Mouse (Mus musculus): ENCODE measurements around the gene Olfr318. TPM values are rescaled to one million over a fixed set of nuclear protein-coding genes. Genes with fewer than 3 reads are reported as not detected.

Olfr318 gene
- under 1 TPM; 0.07 to 0.40 TPM for polyA plus RNA-seq (2017; shearing (Covaris generic))

DNA sequence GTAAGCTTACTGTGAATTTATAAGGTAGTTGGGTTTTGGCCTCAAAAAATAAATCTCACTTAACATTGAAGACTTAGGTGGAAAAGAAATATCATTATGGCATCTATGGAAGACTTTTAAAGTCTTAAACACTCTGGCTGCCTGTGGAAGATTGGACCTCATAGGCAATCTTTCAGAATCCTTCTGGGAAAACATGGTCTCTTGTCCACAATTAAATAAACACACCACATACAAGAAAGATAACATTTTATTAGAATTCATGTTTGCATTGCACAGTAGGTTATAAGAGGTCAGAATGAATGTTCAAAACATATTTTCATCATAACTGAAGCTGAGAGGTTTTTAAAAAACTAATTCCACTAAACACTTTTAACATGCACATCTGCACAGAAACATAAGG lies at the start of gene Olfr318:
Olfr318 (minus strand) TSS at position 101 of the 400 bp plus-strand sequence.

DNA sequence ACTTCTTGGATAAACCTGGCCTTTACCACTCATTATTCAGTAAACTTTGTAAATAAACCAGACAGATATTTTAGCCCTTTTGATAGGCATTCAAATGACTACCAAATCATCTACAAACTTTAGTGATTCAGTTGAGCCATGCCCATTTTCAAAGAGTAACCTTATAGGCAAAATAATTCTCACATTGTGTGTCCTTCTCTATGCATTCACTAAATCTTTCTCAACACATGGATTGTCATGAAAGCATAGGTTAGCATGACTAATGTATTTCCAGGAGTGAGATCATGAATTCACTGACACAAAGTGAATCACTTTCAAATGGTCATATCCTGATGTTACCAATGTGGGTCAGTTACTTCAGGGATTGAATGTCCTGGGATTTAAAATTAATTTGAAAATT lies 49.1 kb upstream of the Olfr318 start, which contains the start of gene Olfr315:
Olfr315 (plus strand) TSS at position 301 of the 400 bp plus-strand sequence.

DNA sequence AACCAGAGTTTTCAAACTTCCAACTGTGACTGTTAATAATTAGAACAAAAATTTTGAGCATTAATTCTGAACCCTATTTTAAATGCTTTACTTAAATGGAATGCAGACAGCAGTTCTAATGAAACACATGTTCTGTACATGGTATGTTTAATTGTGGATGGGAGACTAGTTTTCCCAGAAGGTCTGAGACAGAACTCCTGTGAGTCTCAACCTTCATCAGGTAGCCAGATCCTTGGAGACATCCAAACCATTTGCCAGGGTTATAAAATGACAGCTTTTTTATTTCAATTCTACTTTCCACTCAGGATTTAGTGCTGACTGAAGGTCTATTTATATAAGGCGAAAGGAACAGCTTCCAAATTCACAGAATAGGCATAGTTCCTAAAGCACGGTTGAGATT lies 28.6 kb upstream of the Olfr318 start, which contains the start of gene Olfr316:
Olfr316 (plus strand) TSS at position 301 of the 400 bp plus-strand sequence.

DNA sequence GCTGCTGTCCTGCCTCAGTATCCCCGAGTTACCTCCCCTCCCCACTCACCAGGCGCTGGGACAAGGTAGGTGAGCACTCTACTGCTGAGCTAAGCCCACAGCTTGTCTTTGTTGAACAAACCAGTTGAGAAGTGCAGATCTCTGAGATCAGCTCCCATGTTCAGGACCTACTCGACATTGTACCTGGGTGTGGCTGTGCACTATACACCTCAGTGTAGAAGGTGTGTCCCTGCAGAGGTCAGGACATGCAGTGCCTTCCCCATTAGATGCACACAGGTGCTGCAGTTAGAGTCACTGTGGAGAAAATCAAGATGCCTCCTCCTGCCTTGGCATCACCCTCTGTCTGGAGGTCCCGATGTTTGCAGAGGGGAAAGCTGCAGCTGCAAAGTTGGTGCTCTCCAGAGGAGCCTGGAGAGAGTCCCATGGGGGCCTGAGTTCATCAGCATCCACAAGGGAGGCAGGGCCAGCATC lies 15.0 kb upstream of the Olfr318 start, which contains the start of gene Olfr317:
Olfr317 (minus strand) TSS at position 421 of the 471 bp plus-strand sequence.

DNA sequence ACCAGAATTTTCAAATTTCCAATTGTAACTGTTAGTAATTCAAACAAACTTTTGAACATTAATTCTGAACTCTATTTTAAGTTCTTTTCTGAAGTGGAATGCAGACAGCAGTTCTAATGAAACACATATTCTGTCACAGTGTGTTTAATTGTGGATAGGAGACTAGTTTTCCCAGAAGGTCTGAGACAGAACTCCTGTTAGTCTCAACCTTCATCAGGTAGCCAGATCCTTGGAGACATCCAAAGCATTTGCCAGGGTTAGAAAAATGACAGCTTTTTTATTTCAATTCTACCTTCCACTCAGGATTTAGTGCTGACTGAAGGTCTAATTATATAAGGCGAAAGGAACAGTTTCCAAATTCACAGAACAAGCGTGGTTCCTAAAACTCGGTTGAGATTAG lies 25.0 kb downstream of the Olfr318 start, which contains the start of gene Olfr319:
Olfr319 (plus strand) TSS at position 301 of the 400 bp plus-strand sequence.

DNA sequence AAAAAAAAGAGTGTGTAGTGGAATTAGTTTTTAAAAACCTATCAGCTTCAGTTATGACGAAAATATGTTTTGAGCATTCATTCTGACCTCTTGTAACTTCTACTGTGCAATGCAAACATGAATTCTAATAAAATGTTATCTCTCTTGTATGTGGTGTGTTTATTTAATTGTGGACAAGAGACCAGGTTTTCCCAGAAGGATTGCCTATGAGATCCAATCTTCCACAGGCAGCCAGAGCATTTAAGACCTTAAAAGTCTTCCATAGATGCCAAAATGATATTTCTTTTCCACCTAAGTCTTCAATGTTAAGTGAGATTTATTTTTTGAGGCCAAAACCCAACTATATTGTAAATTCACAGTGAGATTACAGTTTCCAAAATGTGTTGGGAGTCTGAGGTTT lies 43.0 kb downstream of the Olfr318 start, which contains the start of gene Olfr320:
Olfr320 (plus strand) TSS at position 301 of the 400 bp plus-strand sequence.

Other genes with a start within 250 kb of the Olfr318 start
- gene Olfr332, start 231.5 kb downstream of the Olfr318 start, polyA plus RNA-seq (2017; shearing (Covaris generic)) = under 1 TPM in 1 of 2 experiments, not detected in 1; 0.72 TPM
- under 1 TPM in 1 of 2 experiments, not detected in 1; 0.67 TPM for gene Olfr331, start 221.4 kb downstream of the Olfr318 start, polyA plus RNA-seq (2017; shearing (Covaris generic))
- 1 to 10 TPM in 1 of 2 experiments, not detected in 1; 3.3 TPM for gene Olfr330, start 189.2 kb downstream of the Olfr318 start, polyA plus RNA-seq (2017; shearing (Covaris generic))
- gene Olfr329-ps, start 177.6 kb downstream of the Olfr318 start, polyA plus RNA-seq (2017; shearing (Covaris generic)) = not detected
- gene Olfr328, start 168.4 kb downstream of the Olfr318 start, polyA plus RNA-seq (2017; shearing (Covaris generic)) = 1 to 10 TPM in 1 of 2 experiments, not detected in 1; 1.3 TPM
- under 1 TPM; 0.24 to 0.29 TPM for gene Olfr224, start 153.5 kb downstream of the Olfr318 start, polyA plus RNA-seq (2017; shearing (Covaris generic))
- gene Olfr325, start 146.3 kb downstream of the Olfr318 start, polyA plus RNA-seq (2017; shearing (Covaris generic)) = not detected
- gene Olfr324, start 128.9 kb downstream of the Olfr318 start, polyA plus RNA-seq (2017; shearing (Covaris generic)) = not detected
- gene 2210407C18Rik, start 107.9 kb downstream of the Olfr318 start, polyA plus RNA-seq (2017; shearing (Covaris generic)) = under 1 TPM in 1 of 2 experiments, not detected in 1; 0.66 TPM
- not detected for gene Olfr323, start 93.5 kb downstream of the Olfr318 start, polyA plus RNA-seq (2017; shearing (Covaris generic))
- gene Trim58, start 83.5 kb downstream of the Olfr318 start, polyA plus RNA-seq (2017; shearing (Covaris generic)) = under 1 TPM; 0.07 to 0.29 TPM
- gene Olfr322, start 65.2 kb downstream of the Olfr318 start, polyA plus RNA-seq (2017; shearing (Covaris generic)) = not detected
- under 1 TPM in 1 of 2 experiments, not detected in 1; 0.48 TPM for gene Olfr320, start 42.9 kb downstream of the Olfr318 start, polyA plus RNA-seq (2017; shearing (Covaris generic))
- under 1 TPM in 1 of 2 experiments, not detected in 1; 0.10 TPM for gene Olfr319, start 24.9 kb downstream of the Olfr318 start, polyA plus RNA-seq (2017; shearing (Covaris generic))
- not detected for gene Olfr317, start 15.2 kb upstream of the Olfr318 start, polyA plus RNA-seq (2017; shearing (Covaris generic))
- gene Olfr316, start 28.7 kb upstream of the Olfr318 start, polyA plus RNA-seq (2017; shearing (Covaris generic)) = not detected
- not detected for gene Olfr315, start 49.2 kb upstream of the Olfr318 start, polyA plus RNA-seq (2017; shearing (Covaris generic))
- gene Olfr314, start 58.9 kb upstream of the Olfr318 start, polyA plus RNA-seq (2017; shearing (Covaris generic)) = under 1 TPM in 1 of 2 experiments, not detected in 1; 0.39 TPM
- not detected for gene Fam183b, start 77.9 kb upstream of the Olfr318 start, polyA plus RNA-seq (2017; shearing (Covaris generic))
- gene Olfr313, start 91.0 kb upstream of the Olfr318 start, polyA plus RNA-seq (2017; shearing (Covaris generic)) = not detected
- under 1 TPM in 1 of 2 experiments, not detected in 1; 0.10 TPM for gene Olfr312, start 105.2 kb upstream of the Olfr318 start, polyA plus RNA-seq (2017; shearing (Covaris generic))
- under 1 TPM; 0.12 to 0.17 TPM for gene Olfr311, start 115.2 kb upstream of the Olfr318 start, polyA plus RNA-seq (2017; shearing (Covaris generic))
- gene Gm12258, start 123.1 kb upstream of the Olfr318 start, polyA plus RNA-seq (2017; shearing (Covaris generic)) = 10 to 100 TPM in 1 of 2 experiments, 1 to 10 TPM in 1; 7.6 to 12.7 TPM
- 10 to 100 TPM in 1 of 2 experiments, 1 to 10 TPM in 1; 6.5 to 10.4 TPM for gene 2810021J22Rik, start 143.2 kb upstream of the Olfr318 start, polyA plus RNA-seq (2017; shearing (Covaris generic))
- gene Zfp39, start 180.2 kb upstream of the Olfr318 start, polyA plus RNA-seq (2017; shearing (Covaris generic)) = 10 to 100 TPM; 10.1 to 11.1 TPM
- gene Btnl10, start 193.9 kb upstream of the Olfr318 start, polyA plus RNA-seq (2017; shearing (Covaris generic)) = under 1 TPM; 0.04 to 0.98 TPM
- gene Rnf187, start 214.9 kb upstream of the Olfr318 start, polyA plus RNA-seq (2017; shearing (Covaris generic)) = 100 to 1,000 TPM; 265 to 350 TPM
- 10 to 100 TPM; 19.5 to 31.1 TPM for gene Hist3h2ba, start 224.9 kb upstream of the Olfr318 start, polyA plus RNA-seq (2017; shearing (Covaris generic))
- gene Hist3h2a, start 230.7 kb upstream of the Olfr318 start, polyA plus RNA-seq (2017; shearing (Covaris generic)) = 10 to 100 TPM; 17.6 to 36.4 TPM
- gene Trim17, start 230.7 kb upstream of the Olfr318 start, polyA plus RNA-seq (2017; shearing (Covaris generic)) = 1 to 10 TPM in 1 of 2 experiments, under 1 TPM in 1; 0.16 to 2.8 TPM

All from inflammation-experienced regulatory T-cells (primary cell).